Comparison of ENCODE assay signal across 25 mouse cellular contexts in genomic region chr11:67474590-67474989, GRCm38 (mm10).
"Had no signal": no experiment of that assay in that cellular context is flagged by ENCODE, and none has a peak within 500 bp of the region (broad histone marks: within the 10 kb centered on the region; RNA-seq: fewer than 3 reads in every experiment).

No protein-coding gene starts in this region.

- H3K27me3 ChIP-seq: heart, embryonic 13.5 days; heart, embryonic 15.5 days; hindbrain, embryonic 13.5 days; hindbrain, embryonic 15.5 days; limb, embryonic 12.5 days; liver, embryonic 13.5 days; liver, embryonic 15.5 days had no signal

- H3K4me3 ChIP-seq: heart, adult 2 months; heart, embryonic 13.5 days; heart, embryonic 15.5 days; hindbrain, embryonic 13.5 days; hindbrain, embryonic 15.5 days; layer of hippocampus, adult 2 months; limb, embryonic 10.5 days; limb, embryonic 12.5 days; liver, embryonic 13.5 days; liver, embryonic 15.5 days had no signal

- H3K4me1 ChIP-seq: hindbrain, embryonic 13.5 days; hindbrain, embryonic 15.5 days; limb, embryonic 12.5 days; liver, embryonic 13.5 days had no signal

- H3K9ac ChIP-seq: heart, embryonic 13.5 days; heart, embryonic 15.5 days; hindbrain, embryonic 13.5 days; hindbrain, embryonic 15.5 days; limb, embryonic 12.5 days; liver, embryonic 13.5 days; liver, embryonic 15.5 days had no signal

- DNase-seq: gastrocnemius, postnatal 14 days; gastrocnemius, postnatal 36 days; heart, adult 11 months; heart, adult 2 months; heart, postnatal 14 days; heart, postnatal 36 days; kidney, adult 18-20 months; kidney, adult 8-10 months; kidney, postnatal 10 days; kidney, postnatal 25 days; kidney, postnatal 4 days; liver; liver, embryonic 13.5 days had no signal

- H3K27ac ChIP-seq: heart, adult 2 months; heart, embryonic 13.5 days; heart, embryonic 15.5 days; hindbrain, embryonic 13.5 days; hindbrain, embryonic 15.5 days; hindbrain, postnatal 0 days; layer of hippocampus, adult 2 months; limb, embryonic 10.5 days; limb, embryonic 12.5 days; liver, embryonic 13.5 days; liver, embryonic 15.5 days had no signal

- ATAC-seq: hindbrain, postnatal 0 days; intestine, postnatal 0 days had no signal

- H3K36me3 ChIP-seq: heart, embryonic 13.5 days; heart, embryonic 15.5 days; hindbrain, embryonic 13.5 days; hindbrain, embryonic 15.5 days; limb, embryonic 10.5 days; limb, embryonic 12.5 days; liver, embryonic 13.5 days; liver, embryonic 15.5 days had no signal

- H3K9me3 ChIP-seq: heart, embryonic 13.5 days; heart, embryonic 15.5 days; hindbrain, embryonic 13.5 days; hindbrain, embryonic 15.5 days; limb, embryonic 10.5 days; limb, embryonic 12.5 days; liver, embryonic 13.5 days; liver, embryonic 15.5 days had no signal

- H3K4me2 ChIP-seq: heart, embryonic 11.5 days; heart, embryonic 13.5 days; heart, embryonic 15.5 days; hindbrain, embryonic 13.5 days; hindbrain, embryonic 15.5 days; limb, embryonic 12.5 days; liver, embryonic 11.5 days; liver, embryonic 13.5 days; liver, embryonic 15.5 days had no signal
